Mouse (Mus musculus) forebrain, postnatal 0 days (tissue): Measurements from ENCODE around the gene Fat4. TPM values are rescaled to one million over a fixed set of nuclear protein-coding genes. Genes with fewer than 3 reads are reported as not detected.

Source experiments
- ATAC-seq: fragments of 200-750 bp; cut with Nextera tagmentation; 2 replicates; pipeline ENCODE4 v1.8.0; 2017; ENCODE audit warnings: mild to moderate bottlenecking, moderate library complexity
- DNase-seq: peaks from one replicate; pipeline ENCODE4 v3.0.0-alpha.2; 2015
- H3K27ac ChIP-seq: fragments of 300-500 bp; sonication (generic); 2 replicates; pipeline ENCODE4 v1.5.1; 2014; ENCODE audit warnings: low read depth, mild to moderate bottlenecking, antibody characterized with exemption, low read length, moderate library complexity, mixed read lengths
- H3K27me3 ChIP-seq: fragments of 300-500 bp; sonication (generic); 2 replicates; pipeline ENCODE4 v1.6.1; 2014; ENCODE audit warnings: mild to moderate bottlenecking, low read length, mixed read lengths; ENCODE audit not compliant: insufficient read depth
- H3K36me3 ChIP-seq: fragments of 300-500 bp; sonication (generic); 2 replicates; pipeline ENCODE4 v1.6.1; 2014; ENCODE audit warnings: mild to moderate bottlenecking, moderate library complexity; ENCODE audit not compliant: insufficient read depth
- H3K4me1 ChIP-seq: fragments of 300-500 bp; sonication (generic); 2 replicates; pipeline ENCODE4 v1.6.1; 2014; ENCODE audit warnings: antibody characterized with exemption; ENCODE audit not compliant: insufficient read depth
- H3K4me2 ChIP-seq: fragments of 300-500 bp; sonication (generic); 2 replicates; pipeline ENCODE4 v1.6.1; 2014; ENCODE audit warnings: low read depth, mild to moderate bottlenecking, moderate library complexity
- H3K4me3 ChIP-seq: fragments of 300-500 bp; sonication (generic); 2 replicates; pipeline ENCODE4 v1.5.1; 2014; ENCODE audit warnings: low read depth, low read length, mixed read lengths
- H3K9ac ChIP-seq: fragments of 300-500 bp; sonication (generic); 2 replicates; pipeline ENCODE4 v1.6.1; 2014; ENCODE audit warnings: mild to moderate bottlenecking
- H3K9me3 ChIP-seq: fragments of 300-500 bp; sonication (generic); 2 replicates; pipeline ENCODE4 v1.6.1; 2016; ENCODE audit warnings: low read length
- CTCF ChIP-seq: sonication (generic); IDR thresholded peaks from 2 replicates; pipeline ENCODE4 v1.5.1; 2016; ENCODE audit warnings: antibody characterized with exemption, control low read depth, low read depth
- WGBS: fragments of 180-500 bp; shearing (Covaris S2); extraction: QIAGEN DNeasy Blood & Tissue Kit; methylation state at CpG from one replicate; pipeline ENCODE4 v1.1.7; 2014; 5-methylcytosine and 5-hydroxymethylcytosine counted together
- polyA plus RNA-seq: library from polyadenylated mRNA; unstranded; fragments of >200 nt; fragmentation: Nextera tagmentation; extraction: Ambion mirVana; gene quantifications from 2 replicates; pipeline ENCODE4 v1.2.1, GENCODE M21; 2015
- total RNA-seq: library from RNA; depleted of rRNA; stranded (reverse); fragments of >200 nt; gene quantifications from 2 replicates; pipeline ENCODE4 v1.2.3, GENCODE M21; 2014

The Fat4 gene
- total and polyA plus RNA-seq, 2 experiments from 2014 or later, result 4.3 to 62.6 TPM

DNA sequence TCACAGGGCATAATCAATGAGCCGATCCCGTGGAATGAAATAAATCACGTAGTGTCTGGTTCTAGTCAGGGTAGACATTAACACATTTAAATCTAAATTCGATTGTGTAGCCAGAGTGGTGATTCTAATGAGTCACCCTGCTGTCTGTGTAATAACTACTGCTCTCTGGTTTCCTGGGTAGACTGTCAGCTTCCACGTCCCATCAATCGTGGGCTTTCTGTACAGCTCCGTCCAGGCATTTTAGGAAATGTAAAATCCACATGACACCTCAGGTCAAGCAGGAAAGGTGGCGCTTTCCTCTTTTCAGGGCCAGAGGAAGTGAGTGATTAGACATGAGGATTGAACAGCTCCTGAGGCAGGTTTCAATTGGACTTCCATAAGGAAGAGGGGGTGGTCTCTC is 50.4 kb downstream of the Fat4 start:
- TF ChIP-seq CTCF, result no peak
- H3K9me3 ChIP-seq, result no peaks in the 10 kb centered on the region

DNA sequence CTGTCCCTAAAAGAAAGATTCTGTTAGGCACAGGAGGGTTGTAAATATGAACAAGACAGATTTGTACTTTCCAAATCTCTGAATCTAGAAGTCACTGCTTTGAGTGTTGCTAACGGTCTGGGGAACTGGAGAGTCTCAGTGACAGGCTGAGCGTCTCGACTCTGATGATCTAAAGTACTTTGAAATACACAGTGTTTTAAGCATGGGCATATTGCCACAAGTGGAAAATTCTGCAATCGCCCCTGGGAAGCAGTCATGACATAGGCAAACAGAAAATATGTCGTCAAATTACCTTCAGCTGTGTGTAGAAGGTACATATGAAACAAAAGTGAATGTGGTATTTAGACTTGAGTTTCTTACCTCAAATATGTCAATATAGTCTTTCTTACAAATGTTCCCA is 51.4 kb downstream of the Fat4 start:
- Histone ChIP-seq H3K9me3 (no peaks in the 10 kb centered on the region), H3K4me2 (no peak overlapping the region), H3K4me3 (no peak overlapping the region), H3K4me1 (peaks cover 8% of the 10 kb centered on the region; the same call in 1 of the 2 replicates), H3K27ac (no peak overlapping the region), H3K27me3 (no peaks in the 10 kb centered on the region), H3K36me3 (peaks cover 2% of the 10 kb centered on the region; the same call in 1 of the 2 replicates), H3K9ac (no peak overlapping the region)
- no peak for ATAC-seq
- WGBS, result 60% methylated on average over 5 of the region's 5 CpGs
- no peak for DNase-seq
- no peak for TF ChIP-seq CTCF

More for the DNA sequence above, 50.4 kb downstream of the Fat4 start:
- peaks cover 8% of the 10 kb centered on the region; the same call in 1 of the 2 replicates for H3K4me1 ChIP-seq
- H3K27me3 ChIP-seq, result no peaks in the 10 kb centered on the region
- H3K4me3 ChIP-seq, result no peak overlapping the region
- no peak for ATAC-seq
- no peaks in the 10 kb centered on the region for H3K36me3 ChIP-seq
- no peak overlapping the region for H3K27ac ChIP-seq
- no peak overlapping the region for H3K9ac ChIP-seq
- 70% methylated on average over 8 of the region's 8 CpGs for WGBS
- no peak for DNase-seq
- H3K4me2 ChIP-seq, result no peak overlapping the region

DNA sequence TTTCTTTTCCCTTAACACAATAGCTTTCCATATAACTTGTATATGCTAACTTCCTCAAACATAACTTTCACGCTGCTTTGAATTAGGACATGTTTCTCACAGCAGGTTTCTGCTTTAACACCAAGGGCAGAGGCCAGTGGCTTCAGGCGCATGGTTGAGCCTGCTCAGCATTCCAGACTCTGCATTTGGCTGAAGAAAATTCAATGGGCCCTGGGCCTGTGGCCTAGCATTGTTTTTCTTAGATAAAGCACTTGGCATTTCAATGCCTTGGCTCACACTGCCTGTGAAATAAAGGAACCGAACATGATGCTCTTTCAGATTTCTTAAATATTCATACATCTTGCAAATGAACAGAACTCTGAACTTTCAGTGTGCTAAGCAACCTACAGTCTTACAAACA is 52.8 kb downstream of the Fat4 start:
- no peak overlapping the region for H3K4me2 ChIP-seq
- peaks cover 4% of the 10 kb centered on the region; the same call in 1 of the 2 replicates for H3K36me3 ChIP-seq
- H3K27ac ChIP-seq, result 0 out of 2 replicates have a peak overlapping the region, but pooled peaks have one; percentile 3
- H3K27me3 ChIP-seq, result no peaks in the 10 kb centered on the region
- WGBS, result 17% methylated on average over 3 of the region's 3 CpGs
- no peak overlapping the region for H3K4me3 ChIP-seq
- H3K4me1 ChIP-seq, result peaks cover 3% of the 10 kb centered on the region; the same call in 1 of the 2 replicates
- no peak for TF ChIP-seq CTCF
- no peak overlapping the region for H3K9ac ChIP-seq
- ATAC-seq (no peak), DNase-seq (no peak)
- H3K9me3 ChIP-seq, result no peaks in the 10 kb centered on the region

DNA sequence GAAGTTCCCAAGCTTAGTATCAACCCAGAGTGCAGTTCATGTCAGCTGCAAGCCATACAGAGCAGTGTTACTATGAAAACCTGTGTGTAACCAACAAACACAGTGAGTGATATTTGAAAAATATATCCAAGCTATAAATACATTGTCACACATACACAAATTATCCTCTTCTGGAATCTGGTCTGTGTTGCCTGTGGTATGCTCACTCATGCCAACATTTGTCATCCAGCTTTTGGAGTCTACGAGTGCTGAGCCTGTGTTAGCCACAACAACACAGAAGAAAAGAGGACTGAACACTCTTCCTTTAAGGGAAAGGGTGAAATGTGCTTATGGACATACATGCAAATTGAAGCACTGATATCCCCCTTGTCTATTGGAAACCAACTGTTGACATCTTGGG is 53.6 kb downstream of the Fat4 start:
- H3K9me3 ChIP-seq, result no peaks in the 10 kb centered on the region
- 38% methylated on average over 1 of the region's 1 CpGs for WGBS
- H3K27me3 ChIP-seq, result no peaks in the 10 kb centered on the region
- peaks cover 4% of the 10 kb centered on the region; the same call in 1 of the 2 replicates for H3K36me3 ChIP-seq
- no peak overlapping the region for H3K9ac ChIP-seq
- H3K27ac ChIP-seq, result no peak overlapping the region
- no peaks in the 10 kb centered on the region for H3K4me1 ChIP-seq
- ATAC-seq (peak; percentile 68), DNase-seq (no peak)
- H3K4me2 ChIP-seq, result no peak overlapping the region
- no peak for TF ChIP-seq CTCF
- no peak overlapping the region for H3K4me3 ChIP-seq

DNA sequence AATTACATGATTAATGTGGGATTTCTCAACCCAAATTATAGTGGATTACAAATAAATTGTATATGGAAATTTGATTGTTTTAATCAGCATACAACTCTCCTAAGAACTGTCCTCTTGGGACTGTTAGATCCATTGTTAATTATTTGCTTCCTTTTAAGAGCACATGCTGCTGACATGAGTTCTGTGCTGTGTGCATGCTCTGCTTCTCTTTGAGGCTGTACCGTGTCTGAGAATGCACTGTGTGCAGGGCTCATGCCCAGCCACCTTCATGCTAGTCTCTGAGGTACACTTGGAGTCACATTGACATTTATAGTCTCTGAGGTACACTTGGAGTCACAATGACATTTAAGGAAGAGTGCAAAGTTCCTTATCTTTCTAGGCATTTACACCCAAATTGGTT is 58.4 kb downstream of the Fat4 start:
- Histone ChIP-seq H3K27ac (no peak overlapping the region), H3K9me3 (no peaks in the 10 kb centered on the region), H3K36me3 (peaks cover 5% of the 10 kb centered on the region; the same call in 1 of the 2 replicates), H3K4me2 (no peak overlapping the region), H3K4me1 (no peaks in the 10 kb centered on the region), H3K4me3 (no peak overlapping the region), H3K9ac (no peak overlapping the region), H3K27me3 (no peaks in the 10 kb centered on the region)
- TF ChIP-seq CTCF, result no peak
- WGBS, result 78% methylated on average over 1 of the region's 1 CpGs
- no peak for ATAC-seq
- DNase-seq, result no peak

DNA sequence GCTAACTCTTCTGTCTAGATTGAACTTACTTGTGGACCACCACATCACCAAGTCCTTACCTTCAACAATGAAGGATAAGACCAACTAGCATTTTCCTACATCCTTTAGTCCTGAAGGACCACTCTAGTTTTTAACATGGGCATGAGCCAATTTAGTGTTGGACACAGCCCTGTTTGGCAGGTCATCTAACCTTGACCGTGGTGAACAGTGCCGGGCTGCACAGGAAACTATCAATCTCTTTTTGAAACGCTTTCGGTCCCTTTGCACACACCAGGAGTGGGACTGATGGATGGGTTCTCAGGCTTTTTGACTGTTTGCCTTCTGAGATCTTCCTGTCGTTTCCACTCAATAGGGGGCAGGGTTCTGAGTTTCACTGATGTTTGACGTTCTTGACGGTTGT is 61.0 kb downstream of the Fat4 start:
- Histone ChIP-seq H3K9ac (no peak overlapping the region), H3K27me3 (no peaks in the 10 kb centered on the region), H3K9me3 (no peaks in the 10 kb centered on the region), H3K4me1 (no peaks in the 10 kb centered on the region), H3K4me2 (no peak overlapping the region), H3K36me3 (peaks cover 13% of the 10 kb centered on the region), H3K27ac (no peak overlapping the region), H3K4me3 (no peak overlapping the region)
- no peak for TF ChIP-seq CTCF
- DNase-seq (no peak), ATAC-seq (no peak)
- 94% methylated on average over 7 of the region's 7 CpGs for WGBS

DNA sequence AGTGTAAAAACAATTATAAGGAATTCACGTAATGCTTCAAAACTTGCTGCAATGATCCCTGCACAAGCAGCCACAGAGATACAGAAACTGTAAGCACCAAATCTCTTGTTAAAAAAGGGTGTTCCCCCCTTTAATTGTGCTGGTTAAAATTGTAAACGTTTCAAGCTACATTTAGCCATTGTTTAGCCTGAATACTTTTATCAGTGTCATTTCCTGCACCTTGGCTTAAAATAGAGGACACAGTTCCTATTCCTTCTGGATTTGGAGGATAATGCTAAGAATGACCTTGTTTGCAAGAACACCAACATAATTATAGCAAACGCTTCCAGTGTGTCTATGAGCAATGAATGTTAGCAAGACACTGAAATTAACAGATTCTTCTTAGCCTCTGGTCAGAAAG is 65.9 kb downstream of the Fat4 start:
- H3K27ac ChIP-seq, result no peak overlapping the region
- ATAC-seq, result no peak
- WGBS, result 79% methylated on average over 3 of the region's 3 CpGs

DNA sequence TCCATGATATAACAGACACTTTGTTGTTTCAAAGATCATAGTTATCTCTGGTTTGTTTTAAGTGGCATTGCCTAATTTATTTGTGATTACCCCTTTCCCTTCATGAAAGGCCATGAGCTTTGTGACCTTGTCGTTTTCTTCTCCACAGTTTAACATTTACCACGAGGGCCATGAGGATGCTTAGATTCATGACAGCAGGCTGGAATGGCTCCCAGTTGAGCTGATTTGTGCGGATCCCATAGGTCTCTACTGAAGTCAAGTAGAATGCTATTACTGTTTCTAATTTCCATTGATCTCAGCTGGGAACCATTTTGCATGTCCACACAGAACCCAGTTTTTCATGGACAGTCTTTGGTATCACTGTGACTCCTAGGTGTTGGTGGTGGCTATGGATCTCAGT is 67.5 kb downstream of the Fat4 start:
- WGBS, result 68% methylated on average over 3 of the region's 3 CpGs
- ATAC-seq (no peak), DNase-seq (no peak)
- TF ChIP-seq CTCF, result no peak
- no peaks in the 10 kb centered on the region for H3K9me3 ChIP-seq
- no peak overlapping the region for H3K27ac ChIP-seq
- H3K4me1 ChIP-seq, result no peaks in the 10 kb centered on the region
- no peak overlapping the region for H3K4me3 ChIP-seq
- H3K36me3 ChIP-seq, result peaks cover 15% of the 10 kb centered on the region
- H3K4me2 ChIP-seq, result no peak overlapping the region
- H3K9ac ChIP-seq, result no peak overlapping the region
- no peaks in the 10 kb centered on the region for H3K27me3 ChIP-seq

More for the DNA sequence above, 65.9 kb downstream of the Fat4 start:
- DNase-seq, result no peak
- Histone ChIP-seq H3K27me3 (no peaks in the 10 kb centered on the region), H3K4me1 (no peaks in the 10 kb centered on the region), H3K4me2 (no peak overlapping the region), H3K9me3 (no peaks in the 10 kb centered on the region), H3K4me3 (no peak overlapping the region), H3K36me3 (peaks cover 12% of the 10 kb centered on the region), H3K9ac (no peak overlapping the region)
- TF ChIP-seq CTCF, result no peak
